Mouse (Mus musculus): ENCODE data around the gene Dagla.

Dagla gene

GRCm38 (mm10) chr19:10304810-10305544 is at the start of gene Dagla:
Gene Dagla, minus strand, starts transcription at chr19:10304877.
- DNase-seq (ENCODE audit: low spot score), result peak; percentile 22

- DNase-seq (ENCODE audit: low spot score), result no peak
Observed at GRCm38 (mm10) chr19:10352218-10352617, 47.5 kb upstream of the Dagla start.

GRCm38 (mm10) chr19:10347628-10348273 is 43.1 kb upstream of the Dagla start:
- no peak for DNase-seq (ENCODE audit: low spot score)

- DNase-seq (ENCODE audit: low spot score), result no peak
Observed at GRCm38 (mm10) chr19:10345696-10346095, 41.0 kb upstream of the Dagla start.

- DNase-seq (ENCODE audit: low spot score), result no peak
Observed at GRCm38 (mm10) chr19:10343866-10344265, 39.2 kb upstream of the Dagla start.

- no peak for DNase-seq (ENCODE audit: low spot score)
Observed at GRCm38 (mm10) chr19:10341817-10342439, 37.3 kb upstream of the Dagla start.

- DNase-seq (ENCODE audit: low spot score), result no peak
Observed at GRCm38 (mm10) chr19:10341152-10341551, 36.5 kb upstream of the Dagla start.

- no peak for DNase-seq (ENCODE audit: low spot score)
Observed at GRCm38 (mm10) chr19:10340661-10341060, 36.0 kb upstream of the Dagla start.

- DNase-seq (ENCODE audit: low spot score), result no peak
Observed at GRCm38 (mm10) chr19:10339271-10339670, 34.6 kb upstream of the Dagla start.

GRCm38 (mm10) chr19:10338724-10339123 is 34.0 kb upstream of the Dagla start:
- no peak for DNase-seq (ENCODE audit: low spot score)

GRCm38 (mm10) chr19:10334467-10334866 is 29.8 kb upstream of the Dagla start:
- DNase-seq (ENCODE audit: low spot score), result no peak

- DNase-seq (ENCODE audit: low spot score), result peak; percentile 2
Observed at GRCm38 (mm10) chr19:10333545-10334252, 29.0 kb upstream of the Dagla start.

GRCm38 (mm10) chr19:10331706-10332105 is 27.0 kb upstream of the Dagla start:
- DNase-seq (ENCODE audit: low spot score), result no peak

GRCm38 (mm10) chr19:10329033-10329432 is 24.4 kb upstream of the Dagla start:
- no peak for DNase-seq (ENCODE audit: low spot score)

GRCm38 (mm10) chr19:10326609-10327008 is 21.9 kb upstream of the Dagla start:
- no peak for DNase-seq (ENCODE audit: low spot score)

GRCm38 (mm10) chr19:10323860-10324259 is 19.2 kb upstream of the Dagla start:
- DNase-seq (ENCODE audit: low spot score), result no peak

GRCm38 (mm10) chr19:10323362-10323837 is 18.7 kb upstream of the Dagla start:
- no peak for DNase-seq (ENCODE audit: low spot score)

- no peak for DNase-seq (ENCODE audit: low spot score)
Observed at GRCm38 (mm10) chr19:10317795-10318194, 13.1 kb upstream of the Dagla start.

- no peak for DNase-seq (ENCODE audit: low spot score)
Observed at GRCm38 (mm10) chr19:10317358-10317757, 12.7 kb upstream of the Dagla start.

GRCm38 (mm10) chr19:10316956-10317355 is 12.3 kb upstream of the Dagla start:
- DNase-seq (ENCODE audit: low spot score), result no peak

- no peak for DNase-seq (ENCODE audit: low spot score)
Observed at GRCm38 (mm10) chr19:10312072-10312471, 7.4 kb upstream of the Dagla start.

- DNase-seq (ENCODE audit: low spot score), result no peak
Observed at GRCm38 (mm10) chr19:10308990-10309389, 4.3 kb upstream of the Dagla start.

Measured in T-cell, adult 2 months (primary cell).